9 mouse cellular contexts compared by ENCODE assay signal in the genomic region with DNA sequence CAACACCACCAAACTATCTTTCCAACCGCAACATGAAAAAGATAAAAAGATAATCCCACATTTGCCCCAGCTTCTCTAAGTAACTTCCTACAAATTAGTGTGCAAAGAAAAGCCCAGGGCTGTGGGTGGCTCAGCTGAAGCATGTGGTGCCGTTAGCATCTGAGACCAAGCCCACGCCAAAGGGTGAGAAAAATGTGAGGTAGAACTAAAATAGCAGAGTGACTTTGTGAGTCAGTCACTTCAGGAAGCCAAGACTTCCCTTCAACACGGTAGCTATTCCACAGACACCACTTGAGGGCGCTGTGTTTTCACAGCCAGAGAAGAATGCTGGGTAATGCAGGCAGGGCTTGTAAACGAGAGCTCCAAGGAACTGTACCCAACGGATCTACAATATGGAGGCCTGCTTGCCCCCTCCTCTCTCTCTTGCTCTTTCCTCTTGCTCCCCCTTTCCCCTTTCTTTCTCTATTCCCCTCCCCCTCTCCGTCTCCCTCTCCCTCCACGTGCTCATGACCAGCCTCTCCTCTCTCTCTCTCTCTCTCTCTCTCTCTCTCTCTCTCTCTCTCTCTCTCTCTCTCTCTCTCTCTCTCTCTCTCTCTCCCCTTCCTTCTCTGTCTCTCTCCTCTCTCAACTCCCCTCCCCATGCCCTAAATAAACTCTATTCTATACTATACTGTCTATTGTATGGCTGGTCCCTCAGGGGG. TPM values are rescaled to one million over a fixed set of nuclear protein-coding genes. Genes with fewer than 3 reads are reported as not detected.
DNase-seq lines count a peak whose midpoint lies in the region; ATAC-seq lines count a peak whose summit lies in the region.
"Had no signal": no experiment of that assay in that cellular context is flagged by ENCODE, and none has a peak within 500 bp of the region (broad histone marks: within the 10 kb centered on the region; RNA-seq: fewer than 3 reads in every experiment).

No protein-coding gene starts in this region.

- WGBS in hindbrain, embryonic 10.5 days = 49% methylated on average over 9 of the region's 9 CpGs
- 45% methylated on average over 9 of the region's 9 CpGs for WGBS in hindbrain, embryonic 14.5 days

- H3K4me2 ChIP-seq in hindbrain, embryonic 14.5 days (replicated peaks) = no peak overlapping the region

- H3K36me3 ChIP-seq in hindbrain, embryonic 10.5 days = no peaks in the 10 kb centered on the region
- no peaks in the 10 kb centered on the region for H3K36me3 ChIP-seq in hindbrain, embryonic 14.5 days (replicated peaks; ENCODE audit: control insufficient read depth, insufficient read depth)

- H3K9ac ChIP-seq in hindbrain, embryonic 14.5 days = no peak overlapping the region

- H3K9me3 ChIP-seq in hindbrain, embryonic 10.5 days = no peaks in the 10 kb centered on the region
- H3K9me3 ChIP-seq in hindbrain, embryonic 14.5 days (ENCODE audit: control insufficient read depth, low read length) = no peaks in the 10 kb centered on the region

- peak overlapping the region; percentile 59; the same call in 1 of the 2 replicates for H3K27ac ChIP-seq in hindbrain, embryonic 10.5 days
- no peak overlapping the region for H3K27ac ChIP-seq in hindbrain, embryonic 14.5 days

- H3K27me3 ChIP-seq in hindbrain, embryonic 10.5 days (ENCODE audit: insufficient read depth, poor library complexity, severe bottlenecking) = no peaks in the 10 kb centered on the region
- H3K27me3 ChIP-seq in hindbrain, embryonic 14.5 days (ENCODE audit: control insufficient read depth, insufficient read depth, low read length) = no peaks in the 10 kb centered on the region

- H3K4me3 ChIP-seq in hindbrain, embryonic 10.5 days = no peak overlapping the region
- H3K4me3 ChIP-seq in hindbrain, embryonic 14.5 days (replicated peaks; ENCODE audit: low read length) = no peak overlapping the region

- H3K4me1 ChIP-seq in hindbrain, embryonic 10.5 days (replicated peaks) = peaks cover 13% of the 10 kb centered on the region
- no peaks in the 10 kb centered on the region for H3K4me1 ChIP-seq in hindbrain, embryonic 14.5 days (replicated peaks; ENCODE audit: control insufficient read depth, insufficient read depth, low read length)

- ATAC-seq in hindbrain, embryonic 14.5 days (ENCODE audit: low FRiP score) = no peak
- ATAC-seq in common myeloid progenitor, adult 5-6 weeks (replicated peaks; ENCODE audit: low read depth, poor library complexity, severe bottlenecking) = peak; percentile 99
- ATAC-seq in neutrophil, adult 5-6 weeks (ENCODE audit: extremely low read depth, insufficient number of reproducible peaks, low FRiP score, poor library complexity, severe bottlenecking) = peak; percentile 90

- intact Hi-C loops in heart, postnatal 14 days (cut with DNase I) = no loop called here
- intact Hi-C loops in left cerebral cortex, postnatal 25 days (cut with DNase I) = no loop called here

- peak; percentile 47 for DNase-seq in hindbrain, embryonic 10.5 days (ENCODE audit: low spot score)
- no peak for DNase-seq in hindbrain, embryonic 14.5 days (ENCODE audit: low spot score)
- peak; percentile 91 for DNase-seq in ES-CJ7 (ENCODE audit: low read depth, low spot score)
- peak; percentile 28 to 59 for DNase-seq in heart, postnatal 14 days
- peak; percentile 83 to 98 for DNase-seq in left cerebral cortex, postnatal 25 days (ENCODE audit: low spot score in 2 of 2)
- DNase-seq in ovary, postnatal 14 days (ENCODE audit: low spot score) = no peak

RNA-seq across cellular contexts. Expression of a gene that starts 8.2 kb away (rescaled TPM):
- not detected in 2 replicates for polyA plus RNA-seq in hindbrain, embryonic 10.5 days (2016; fragmentation: Nextera tagmentation; extraction: Ambion mirVana)
- not detected in 2 replicates for polyA plus RNA-seq in hindbrain, embryonic 14.5 days (2014; fragmentation: Nextera tagmentation; extraction: Ambion mirVana)
- not detected in 2 replicates for total RNA-seq in common myeloid progenitor, adult 5-6 weeks (2017)
- total RNA-seq in heart, postnatal 14 days (2021) = not detected
- not detected for total RNA-seq in left cerebral cortex, postnatal 25 days (2021)
- not detected in 2 replicates for total RNA-seq in neutrophil, adult 5-6 weeks (2017)
- total RNA-seq: gastrocnemius, postnatal 36 days had no signal

RNA-seq across cellular contexts. Expression of a gene that starts 22.6 kb away (rescaled TPM):
- 87.7 and 91.8 TPM in 2 replicates for polyA plus RNA-seq in hindbrain, embryonic 10.5 days (2016; fragmentation: Nextera tagmentation; extraction: Ambion mirVana)
- polyA plus RNA-seq in hindbrain, embryonic 14.5 days (2014; fragmentation: Nextera tagmentation; extraction: Ambion mirVana) = 57.5 and 59.6 TPM in 2 replicates
- total RNA-seq in common myeloid progenitor, adult 5-6 weeks (2017) = 9.5 and 20.2 TPM in 2 replicates
- total RNA-seq in heart, postnatal 14 days (2021) = 10 to 100 TPM; 25.0 to 26.6 TPM
- total RNA-seq in left cerebral cortex, postnatal 25 days (2021) = 10 to 100 TPM; 28.1 to 28.3 TPM
- total RNA-seq in neutrophil, adult 5-6 weeks (2017) = 1.6 and 2.9 TPM in 2 replicates

RNA-seq across cellular contexts. Expression of a gene that starts 25.0 kb away (rescaled TPM):
- 6.3 and 7.1 TPM in 2 replicates for polyA plus RNA-seq in hindbrain, embryonic 10.5 days (2016; fragmentation: Nextera tagmentation; extraction: Ambion mirVana)
- 1.7 and 1.8 TPM in 2 replicates for polyA plus RNA-seq in hindbrain, embryonic 14.5 days (2014; fragmentation: Nextera tagmentation; extraction: Ambion mirVana)
- 29.6 and 37.5 TPM in 2 replicates for total RNA-seq in common myeloid progenitor, adult 5-6 weeks (2017)
- 1 to 10 TPM; 4.1 to 5.8 TPM for total RNA-seq in heart, postnatal 14 days (2021)
- total RNA-seq in left cerebral cortex, postnatal 25 days (2021) = 1 to 10 TPM; 3.0 to 3.4 TPM
- total RNA-seq in neutrophil, adult 5-6 weeks (2017) = 0.86 and 3.0 TPM in 2 replicates

RNA-seq across cellular contexts. Expression of a gene that starts 39.5 kb away (rescaled TPM):
- polyA plus RNA-seq in hindbrain, embryonic 10.5 days (2016; fragmentation: Nextera tagmentation; extraction: Ambion mirVana) = 0.34 and 0.41 TPM in 2 replicates
- 0.59 TPM in 1 of 2 replicates, not detected in the other for polyA plus RNA-seq in hindbrain, embryonic 14.5 days (2014; fragmentation: Nextera tagmentation; extraction: Ambion mirVana)
- total RNA-seq in common myeloid progenitor, adult 5-6 weeks (2017) = 1.2 and 1.5 TPM in 2 replicates
- total RNA-seq in heart, postnatal 14 days (2021) = not detected
- under 1 TPM in 1 of 2 experiments, not detected in 1; 0.57 TPM for total RNA-seq in left cerebral cortex, postnatal 25 days (2021)
- total RNA-seq in neutrophil, adult 5-6 weeks (2017) = 0.93 TPM in 1 of 2 replicates, not detected in the other
- total RNA-seq: gastrocnemius, postnatal 36 days had no signal

RNA-seq across cellular contexts. Expression of a gene that starts 41.1 kb away (rescaled TPM):
- polyA plus RNA-seq in hindbrain, embryonic 10.5 days (2016; fragmentation: Nextera tagmentation; extraction: Ambion mirVana) = 517 and 544 TPM in 2 replicates
- 487 and 568 TPM in 2 replicates for polyA plus RNA-seq in hindbrain, embryonic 14.5 days (2014; fragmentation: Nextera tagmentation; extraction: Ambion mirVana)
- 107 and 132 TPM in 2 replicates for total RNA-seq in common myeloid progenitor, adult 5-6 weeks (2017)
- 100 to 1,000 TPM; 544 to 555 TPM for total RNA-seq in heart, postnatal 14 days (2021)
- total RNA-seq in left cerebral cortex, postnatal 25 days (2021) = 100 to 1,000 TPM; 196 to 205 TPM
- 138 and 155 TPM in 2 replicates for total RNA-seq in neutrophil, adult 5-6 weeks (2017)

Comparison
In these comparisons a context has a peak if more than half of its experiments do, and no peak if none do; other contexts are left out.
1. DNase-seq: peak in hindbrain, embryonic 10.5 days (single experiment), ES-CJ7 (single experiment), heart, postnatal 14 days (2 of 2) and left cerebral cortex, postnatal 25 days (2 of 2); none in hindbrain, embryonic 14.5 days (single experiment) and ovary, postnatal 14 days (single experiment).